Mouse (Mus musculus) thymus, adult 2 months (tissue): ENCODE measurements at regions not wholly inside any gene's neighbourhood (a gene's known extent, or its start where the extent isn't known, plus 50 kb on each side); places are given as distances from the start of the nearest gene placed in this dataset.

Experiments used
- DNase-seq: peaks from one replicate; pipeline ENCODE4 v3.0.0; 2021
- H3K27ac ChIP-seq: fragments of 200-500 bp; 2 replicates; pipeline ENCODE4 v1.5.1; 2012; ENCODE audit warnings: low read length, control low read depth; ENCODE audit not compliant: control insufficient read depth, insufficient read depth
- H3K27me3 ChIP-seq: fragments of 200-500 bp; 2 replicates; pipeline ENCODE4 v1.6.1; 2012; ENCODE audit warnings: mild to moderate bottlenecking, low read length, moderate library complexity, mixed read lengths; ENCODE audit not compliant: control insufficient read depth, insufficient read depth
- H3K36me3 ChIP-seq: fragments of 200-500 bp; 2 replicates; pipeline ENCODE4 v1.6.1; 2012; ENCODE audit warnings: mild to moderate bottlenecking, low read length, moderate library complexity; ENCODE audit not compliant: control insufficient read depth, insufficient read depth
- H3K4me1 ChIP-seq: fragments of 200-500 bp; replicated peaks from 2 replicates; pipeline ENCODE4 v1.6.1; 2012; ENCODE audit warnings: low read length; ENCODE audit not compliant: control insufficient read depth, insufficient read depth
- H3K4me3 ChIP-seq: fragments of 200-500 bp; 2 replicates; pipeline ENCODE4 v1.5.1; 2012; ENCODE audit warnings: mild to moderate bottlenecking, low read length, control low read depth, moderate library complexity; ENCODE audit not compliant: control insufficient read depth, insufficient read depth
- CTCF ChIP-seq: fragments of 200-500 bp; IDR thresholded peaks from 2 replicates; pipeline ENCODE4 v1.5.1; 2012; ENCODE audit warnings: mild to moderate bottlenecking, control low read depth, low read length, moderate library complexity, borderline replicate concordance; ENCODE audit not compliant: control insufficient read depth, poor library complexity, insufficient read depth; ENCODE audit errors: extremely low read depth
- POLR2A ChIP-seq: fragments of 200-500 bp; IDR thresholded peaks from 2 replicates; pipeline ENCODE4 v1.6.1; 2012; ENCODE audit warnings: mild to moderate bottlenecking, low read length, control low read depth, moderate library complexity; ENCODE audit not compliant: control insufficient read depth, poor library complexity, insufficient read depth; ENCODE audit errors: extremely low read depth
- WGBS: fragments of 180-500 bp; shearing (Covaris S2); methylation state at CpG from one replicate; pipeline ENCODE4 v1.1.7; 2018; 5-methylcytosine and 5-hydroxymethylcytosine counted together

GRCm38 (mm10) chr6:100437980-100438379 lies 150.7 kb upstream of the Rybp start:
- Histone ChIP-seq H3K36me3 (no peaks in the 10 kb centered on the region), H3K27ac (no peak overlapping the region), H3K27me3 (no peaks in the 10 kb centered on the region), H3K4me1 (peaks cover 17% of the 10 kb centered on the region), H3K4me3 (no peak overlapping the region)
- 70% methylated on average over 5 of the region's 5 CpGs for WGBS
- DNase-seq, result peak; percentile 6
- TF ChIP-seq CTCF, result no peak
- no peak for TF ChIP-seq POLR2A

- no peak for DNase-seq
- H3K27ac ChIP-seq, result no peak overlapping the region
- H3K36me3 ChIP-seq, result no peaks in the 10 kb centered on the region
- TF ChIP-seq POLR2A, result no peak
- no peak for TF ChIP-seq CTCF
- WGBS, result 93% methylated on average over 2 of the region's 2 CpGs
- H3K4me1 ChIP-seq, result peaks cover 17% of the 10 kb centered on the region
- H3K27me3 ChIP-seq, result no peaks in the 10 kb centered on the region
- H3K4me3 ChIP-seq, result no peak overlapping the region
These were observed 149.2 kb upstream of the Rybp start for GRCm38 (mm10) chr6:100436507-100436906.

GRCm38 (mm10) chr6:100435222-100435621 lies 147.9 kb upstream of the Rybp start:
- TF ChIP-seq CTCF (no peak), POLR2A (no peak)
- DNase-seq, result no peak
- 27% methylated on average over 5 of the region's 5 CpGs for WGBS
- no peaks in the 10 kb centered on the region for H3K27me3 ChIP-seq
- no peak overlapping the region for H3K27ac ChIP-seq
- peaks cover 17% of the 10 kb centered on the region for H3K4me1 ChIP-seq
- H3K36me3 ChIP-seq, result no peaks in the 10 kb centered on the region
- H3K4me3 ChIP-seq, result no peak overlapping the region

GRCm38 (mm10) chr6:100433534-100433867 lies 146.2 kb upstream of the Rybp start:
- Histone ChIP-seq H3K4me3 (no peak overlapping the region), H3K27me3 (no peaks in the 10 kb centered on the region), H3K36me3 (no peaks in the 10 kb centered on the region), H3K4me1 (peaks cover 9% of the 10 kb centered on the region), H3K27ac (no peak overlapping the region)
- TF ChIP-seq POLR2A (no peak), CTCF (no peak)
- DNase-seq, result no peak
- WGBS, result 93% methylated on average over 9 of the region's 9 CpGs

- H3K4me1 ChIP-seq, result peaks cover 3% of the 10 kb centered on the region
- no peaks in the 10 kb centered on the region for H3K27me3 ChIP-seq
- no peak overlapping the region for H3K4me3 ChIP-seq
- no peaks in the 10 kb centered on the region for H3K36me3 ChIP-seq
- 94% methylated on average over 17 of the region's 17 CpGs for WGBS
- DNase-seq, result no peak
- no peak overlapping the region for H3K27ac ChIP-seq
- TF ChIP-seq CTCF (no peak), POLR2A (no peak)
These were observed 145.6 kb upstream of the Rybp start for GRCm38 (mm10) chr6:100432688-100433533.

GRCm38 (mm10) chr6:100430286-100430685 lies 143.0 kb upstream of the Rybp start:
- TF ChIP-seq CTCF, result no peak
- no peak for TF ChIP-seq POLR2A

GRCm38 (mm10) chr6:100429511-100429910 lies 142.2 kb upstream of the Rybp start:
- 93% methylated on average over 6 of the region's 6 CpGs for WGBS

More at GRCm38 (mm10) chr6:100430286-100430685, 143.0 kb upstream of the Rybp start:
- no peak overlapping the region for H3K27ac ChIP-seq
- no peak overlapping the region for H3K4me3 ChIP-seq
- DNase-seq, result no peak
- no peaks in the 10 kb centered on the region for H3K27me3 ChIP-seq
- 96% methylated on average over 4 of the region's 4 CpGs for WGBS
- H3K4me1 ChIP-seq, result no peaks in the 10 kb centered on the region
- no peaks in the 10 kb centered on the region for H3K36me3 ChIP-seq

More at GRCm38 (mm10) chr6:100429511-100429910, 142.2 kb upstream of the Rybp start:
- Histone ChIP-seq H3K27me3 (no peaks in the 10 kb centered on the region), H3K4me3 (no peak overlapping the region), H3K27ac (no peak overlapping the region), H3K4me1 (no peaks in the 10 kb centered on the region), H3K36me3 (no peaks in the 10 kb centered on the region)
- TF ChIP-seq POLR2A (no peak), CTCF (no peak)
- no peak for DNase-seq
